Comparison of ENCODE assay signal across 9 mouse cellular contexts in the genomic region with DNA sequence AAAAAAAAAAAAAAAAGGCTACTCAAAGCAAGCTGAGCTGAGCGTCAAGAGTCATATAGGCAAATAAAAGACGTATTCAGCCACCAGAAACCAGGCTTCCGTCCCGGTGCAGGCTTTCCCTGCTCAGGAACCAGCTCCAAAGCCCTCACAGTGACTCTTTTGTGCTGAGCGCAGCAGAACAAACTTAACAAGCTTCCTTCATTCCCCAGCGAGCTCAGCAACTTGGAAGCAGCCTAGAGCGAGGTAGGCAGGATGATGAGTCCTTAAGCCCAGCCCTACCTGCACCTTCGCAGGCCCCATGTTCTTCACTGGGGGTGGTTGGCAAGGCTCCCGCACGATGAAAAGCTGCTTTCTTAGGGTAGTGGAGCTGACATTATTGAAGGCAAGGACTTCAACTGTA. TPM values are rescaled to one million over a fixed set of nuclear protein-coding genes. Genes with fewer than 3 reads are reported as not detected.
DNase-seq lines count a peak whose midpoint lies in the region; ATAC-seq and TF ChIP-seq lines count a peak whose summit lies in the region.
"Had no signal": no experiment of that assay in that cellular context is flagged by ENCODE, and none has a peak within 500 bp of the region (broad histone marks: within the 10 kb centered on the region; RNA-seq: fewer than 3 reads in every experiment).

No protein-coding gene starts in this region.

- H3K27me3 ChIP-seq in forebrain, embryonic 14.5 days (replicated peaks; ENCODE audit: control insufficient read depth, insufficient read depth, low read length), result no peaks in the 10 kb centered on the region
- H3K27me3 ChIP-seq in forebrain, embryonic 10.5 days (ENCODE audit: poor library complexity, severe bottlenecking), result no peaks in the 10 kb centered on the region
- H3K27me3 ChIP-seq in midbrain, embryonic 16.5 days (ENCODE audit: control insufficient read depth, insufficient read depth, low read depth, low read length), result no peaks in the 10 kb centered on the region
- H3K27me3 ChIP-seq in midbrain, embryonic 13.5 days, result no peaks in the 10 kb centered on the region
- no peaks in the 10 kb centered on the region for H3K27me3 ChIP-seq in stomach, postnatal 0 days (ENCODE audit: control insufficient read depth, insufficient read depth, low read length)

- no peak for TF ChIP-seq CTCF in stomach, postnatal 0 days (IDR thresholded peaks at IDR 0.05; ENCODE audit: low read depth)

- H3K4me3 ChIP-seq in forebrain, embryonic 14.5 days (ENCODE audit: low read depth, low read length), result no peak overlapping the region
- no peak overlapping the region for H3K4me3 ChIP-seq in forebrain, embryonic 10.5 days
- H3K4me3 ChIP-seq in midbrain, embryonic 16.5 days (ENCODE audit: low read depth, low read length), result no peak overlapping the region
- H3K4me3 ChIP-seq in midbrain, embryonic 13.5 days (replicated peaks), result no peak overlapping the region
- H3K4me3 ChIP-seq in stomach, postnatal 0 days (ENCODE audit: low read depth, low read length), result no peak overlapping the region

- WGBS in forebrain, embryonic 14.5 days, result 30% methylated on average over 10 of the region's 10 CpGs
- WGBS in forebrain, embryonic 10.5 days, result 48% methylated on average over 10 of the region's 10 CpGs
- 59% methylated on average over 10 of the region's 10 CpGs for WGBS in midbrain, embryonic 16.5 days
- WGBS in midbrain, embryonic 13.5 days, result 61% methylated on average over 10 of the region's 10 CpGs
- WGBS in stomach, postnatal 0 days, result 55% methylated on average over 10 of the region's 10 CpGs

- peak; percentile 37 for DNase-seq in forebrain, embryonic 14.5 days (ENCODE audit: low spot score)
- DNase-seq in forebrain, embryonic 10.5 days (ENCODE audit: extremely low spot score, low spot score), result no peak
- DNase-seq in layer of hippocampus, adult 9-10 months (ENCODE audit: low spot score), result peak; percentile 10
- peak; percentile 16 for DNase-seq in stomach, postnatal 0 days (ENCODE audit: low spot score)
- DNase-seq in spleen, postnatal 36 days (ENCODE audit: low spot score in 2 of 2), result no peak
- DNase-seq in T-cell, adult 2 months (ENCODE audit: low spot score), result no peak
- DNase-seq: gastrocnemius, postnatal 36 days had no signal

- H3K9me3 ChIP-seq in forebrain, embryonic 14.5 days (replicated peaks; ENCODE audit: control insufficient read depth, low read length), result no peaks in the 10 kb centered on the region
- H3K9me3 ChIP-seq in forebrain, embryonic 10.5 days, result no peaks in the 10 kb centered on the region
- no peaks in the 10 kb centered on the region for H3K9me3 ChIP-seq in midbrain, embryonic 16.5 days (replicated peaks; ENCODE audit: control insufficient read depth, low read length, poor library complexity, severe bottlenecking)
- no peaks in the 10 kb centered on the region for H3K9me3 ChIP-seq in midbrain, embryonic 13.5 days
- H3K9me3 ChIP-seq in stomach, postnatal 0 days (ENCODE audit: control insufficient read depth, low read length), result no peaks in the 10 kb centered on the region

- H3K9ac ChIP-seq in forebrain, embryonic 14.5 days (ENCODE audit: low read length), result no peak overlapping the region
- H3K9ac ChIP-seq in midbrain, embryonic 16.5 days (ENCODE audit: low read depth, low read length), result no peak overlapping the region
- H3K9ac ChIP-seq in midbrain, embryonic 13.5 days (replicated peaks), result no peak overlapping the region
- no peak overlapping the region for H3K9ac ChIP-seq in stomach, postnatal 0 days (ENCODE audit: low read length)

- no peak overlapping the region for H3K27ac ChIP-seq in forebrain, embryonic 14.5 days (ENCODE audit: low read depth, low read length)
- no peak overlapping the region for H3K27ac ChIP-seq in forebrain, embryonic 10.5 days
- peak overlapping the region; percentile 5; the same call in 1 of the 2 replicates for H3K27ac ChIP-seq in midbrain, embryonic 16.5 days (ENCODE audit: low read length)
- no peak overlapping the region for H3K27ac ChIP-seq in midbrain, embryonic 13.5 days
- no peak overlapping the region for H3K27ac ChIP-seq in stomach, postnatal 0 days (replicated peaks)

- H3K4me1 ChIP-seq in forebrain, embryonic 14.5 days (ENCODE audit: control insufficient read depth, insufficient read depth, low read length), result no peaks in the 10 kb centered on the region
- 0 out of 2 replicates have a peak, but pooled peaks cover 5% of the 10 kb centered on the region for H3K4me1 ChIP-seq in forebrain, embryonic 10.5 days
- no peaks in the 10 kb centered on the region for H3K4me1 ChIP-seq in midbrain, embryonic 16.5 days (ENCODE audit: control insufficient read depth, insufficient read depth, low read length)
- H3K4me1 ChIP-seq in midbrain, embryonic 13.5 days (replicated peaks), result no peaks in the 10 kb centered on the region
- H3K4me1 ChIP-seq in stomach, postnatal 0 days (replicated peaks; ENCODE audit: control insufficient read depth, insufficient read depth), result no peaks in the 10 kb centered on the region

- no peak for TF ChIP-seq EP300 in stomach, postnatal 0 days (optimal IDR thresholded peaks at IDR 0.05)

- H3K36me3 ChIP-seq in forebrain, embryonic 14.5 days (ENCODE audit: control insufficient read depth, insufficient read depth, low read length), result no peaks in the 10 kb centered on the region
- no peaks in the 10 kb centered on the region for H3K36me3 ChIP-seq in forebrain, embryonic 10.5 days (replicated peaks)
- no peaks in the 10 kb centered on the region for H3K36me3 ChIP-seq in midbrain, embryonic 16.5 days (ENCODE audit: control insufficient read depth, insufficient read depth, low read length)
- H3K36me3 ChIP-seq in midbrain, embryonic 13.5 days, result no peaks in the 10 kb centered on the region
- H3K36me3 ChIP-seq in stomach, postnatal 0 days (ENCODE audit: control insufficient read depth, insufficient read depth, low read length), result no peaks in the 10 kb centered on the region

- no peak overlapping the region for H3K4me2 ChIP-seq in forebrain, embryonic 14.5 days (ENCODE audit: low read length)
- no peak overlapping the region for H3K4me2 ChIP-seq in midbrain, embryonic 16.5 days (ENCODE audit: low read length)
- no peak overlapping the region for H3K4me2 ChIP-seq in midbrain, embryonic 13.5 days (replicated peaks)
- no peak overlapping the region for H3K4me2 ChIP-seq in stomach, postnatal 0 days (replicated peaks; ENCODE audit: low read depth)

- ATAC-seq in forebrain, embryonic 14.5 days, result no peak
- no peak for ATAC-seq in midbrain, embryonic 16.5 days
- no peak for ATAC-seq in midbrain, embryonic 13.5 days
- ATAC-seq in stomach, postnatal 0 days (ENCODE audit: low FRiP score, low TSS enrichment), result no peak

RNA-seq across cellular contexts. Expression of gene Pkd1l1, which starts 14.5 kb away (rescaled TPM):
- polyA plus RNA-seq in forebrain, embryonic 14.5 days (2014; fragmentation: Nextera tagmentation; extraction: Ambion mirVana), result 0.08 and 0.14 TPM in 2 replicates
- polyA plus RNA-seq in forebrain, embryonic 10.5 days (2016; fragmentation: Nextera tagmentation; extraction: Ambion mirVana), result not detected in 2 replicates
- 0.20 and 0.22 TPM in 2 replicates for polyA plus RNA-seq in midbrain, embryonic 16.5 days (2015; fragmentation: Nextera tagmentation; extraction: Ambion mirVana)
- 0.08 and 0.21 TPM in 2 replicates for polyA plus RNA-seq in midbrain, embryonic 13.5 days (2015; fragmentation: Nextera tagmentation; extraction: Ambion mirVana)
- polyA plus RNA-seq in stomach, postnatal 0 days (2015; fragmentation: Nextera tagmentation; extraction: Ambion mirVana), result 0.08 and 0.19 TPM in 2 replicates

RNA-seq across cellular contexts. Expression of gene Hus1, which starts 52.4 kb away (rescaled TPM):
- polyA plus RNA-seq in forebrain, embryonic 14.5 days (2014; fragmentation: Nextera tagmentation; extraction: Ambion mirVana), result 9.8 and 11.6 TPM in 2 replicates
- polyA plus RNA-seq in forebrain, embryonic 10.5 days (2016; fragmentation: Nextera tagmentation; extraction: Ambion mirVana), result 25.2 and 25.8 TPM in 2 replicates
- 10.3 and 11.1 TPM in 2 replicates for polyA plus RNA-seq in midbrain, embryonic 16.5 days (2015; fragmentation: Nextera tagmentation; extraction: Ambion mirVana)
- polyA plus RNA-seq in midbrain, embryonic 13.5 days (2015; fragmentation: Nextera tagmentation; extraction: Ambion mirVana), result 10.2 and 11.3 TPM in 2 replicates
- polyA plus RNA-seq in stomach, postnatal 0 days (2015; fragmentation: Nextera tagmentation; extraction: Ambion mirVana), result 5.1 and 5.8 TPM in 2 replicates

Comparison
In these comparisons a context has a peak if more than half of its experiments do, and no peak if none do; other contexts are left out.
1. DNase-seq: peak in forebrain, embryonic 14.5 days (single experiment), layer of hippocampus, adult 9-10 months (single experiment) and stomach, postnatal 0 days (single experiment); none in forebrain, embryonic 10.5 days (single experiment), spleen, postnatal 36 days (0 of 2) and T-cell, adult 2 months (single experiment).